Mouse (Mus musculus): ENCODE results near the gene Wdr66.

GRCm38 (mm10) chr5:123344628-123344962 is 92.7 kb downstream of the Wdr66 start:
- TF ChIP-seq CTCF (IDR thresholded peaks at IDR 0.05; ENCODE audit: control insufficient read depth, insufficient read depth, low read length) (no peak), POLR2A (IDR thresholded peaks at IDR 0.05; ENCODE audit: borderline replicate concordance, control insufficient read depth, low read depth, low read length) (no peak)

Data from bone marrow, adult 2 months (tissue).